Mouse (Mus musculus): Measurements from ENCODE around the gene Gm48551. TPM values are rescaled to one million over a fixed set of nuclear protein-coding genes. Genes with fewer than 3 reads are reported as not detected.

The Gm48551 gene
- polyA plus RNA-seq, 1 experiment from 2014 or later = 9.3 TPM

DNA sequence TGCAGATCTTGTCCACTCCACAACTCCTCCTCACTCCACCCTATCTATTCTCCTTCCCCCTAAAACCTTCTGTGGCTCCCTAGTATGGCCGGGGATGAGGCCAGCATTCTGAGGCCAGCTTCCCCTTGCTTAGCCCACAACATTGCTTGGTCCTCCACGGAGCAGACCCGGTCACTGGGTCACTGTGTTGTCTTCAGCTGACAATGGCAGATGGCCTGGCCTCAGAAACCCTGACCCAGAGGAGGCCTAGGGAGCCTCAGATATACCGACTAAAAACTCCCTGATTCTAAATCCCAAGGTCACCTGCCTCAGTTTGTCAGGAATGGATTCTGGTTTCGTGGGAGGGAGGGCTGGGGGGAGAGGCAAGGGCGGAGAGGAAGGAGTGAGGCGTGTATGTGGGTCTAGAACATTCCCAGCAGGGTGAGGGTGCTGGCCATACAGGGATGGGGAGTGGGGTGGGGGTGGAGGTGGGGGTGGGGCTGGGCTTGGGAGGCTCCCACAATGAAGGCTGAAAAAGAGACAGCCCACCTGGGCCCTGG, 18.0 kb downstream of the Gm48551 start:
- no peak overlapping the region for H3K9ac ChIP-seq
- peak overlapping the region; percentile 74 for H3K27ac ChIP-seq
- H3K4me3 ChIP-seq = no peak overlapping the region
- peak overlapping the region; percentile 24 for H3K4me2 ChIP-seq
- H3K9me3 ChIP-seq = no peaks in the 10 kb centered on the region
- H3K36me3 ChIP-seq (replicated peaks) = peaks cover 9% of the 10 kb centered on the region; the same call in 1 of the 2 replicates
- peaks cover 7% of the 10 kb centered on the region; the same call in 1 of the 2 replicates for H3K27me3 ChIP-seq (replicated peaks)
- WGBS = 10% methylated on average over 7 of the region's 7 CpGs
- peaks cover 40% of the 10 kb centered on the region for H3K4me1 ChIP-seq
- no peak; the same call in 1 of the 2 replicates for ATAC-seq (replicated peaks)

DNA sequence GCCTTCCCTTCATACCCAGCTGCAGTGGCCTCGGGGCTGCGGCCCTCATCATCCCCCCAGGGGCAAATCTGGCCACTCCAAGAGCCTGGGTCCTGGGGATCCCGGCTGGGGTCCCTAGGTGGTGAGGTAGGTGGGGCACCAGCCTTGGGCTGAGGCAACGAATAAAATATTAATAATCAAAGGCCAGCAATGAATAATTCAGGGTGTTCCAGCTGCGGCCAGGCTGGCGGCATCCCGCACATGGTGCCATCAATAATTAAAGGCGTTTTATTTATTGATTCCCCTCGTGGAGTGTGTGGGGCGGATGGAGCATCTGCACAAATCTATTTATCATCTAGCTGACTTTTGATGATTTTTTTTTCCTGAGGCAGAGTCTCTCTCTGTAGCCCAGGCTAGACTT, 19.2 kb downstream of the Gm48551 start:
- Histone ChIP-seq H3K36me3 (replicated peaks) (peaks cover 9% of the 10 kb centered on the region; the same call in 1 of the 2 replicates), H3K9ac (no peak overlapping the region), H3K4me2 (no peak overlapping the region), H3K27me3 (replicated peaks) (peaks cover 16% of the 10 kb centered on the region), H3K9me3 (no peaks in the 10 kb centered on the region), H3K4me3 (no peak overlapping the region), H3K27ac (peak overlapping the region; percentile 74), H3K4me1 (peaks cover 48% of the 10 kb centered on the region)
- 38% methylated on average over 10 of the region's 10 CpGs for WGBS
- ATAC-seq (replicated peaks) = no peak; the same call in 1 of the 2 replicates

DNA sequence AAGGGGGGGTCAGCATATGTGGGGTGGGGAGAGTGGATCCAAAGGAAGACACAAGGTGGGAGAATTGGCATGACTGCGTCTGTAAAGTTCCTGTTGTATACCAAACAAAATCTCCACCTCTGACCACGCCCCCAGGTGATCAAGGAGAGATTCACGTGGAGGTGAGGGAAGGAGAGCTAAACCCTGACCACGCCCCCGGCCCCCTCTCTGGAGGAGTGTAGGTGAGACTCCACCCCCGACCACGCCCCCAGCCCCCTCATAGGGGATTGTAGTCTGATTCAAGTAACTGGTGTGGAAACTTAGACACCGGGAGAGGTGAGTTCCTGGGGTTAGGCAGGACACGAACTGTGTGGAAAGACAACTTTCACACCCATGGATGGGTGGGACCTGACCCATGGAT, 19.8 kb downstream of the Gm48551 start:
- Histone ChIP-seq H3K9me3 (no peaks in the 10 kb centered on the region), H3K4me1 (peaks cover 51% of the 10 kb centered on the region), H3K4me3 (no peak overlapping the region), H3K36me3 (replicated peaks) (peaks cover 9% of the 10 kb centered on the region; the same call in 1 of the 2 replicates), H3K27me3 (replicated peaks) (peaks cover 21% of the 10 kb centered on the region), H3K27ac (no peak overlapping the region), H3K9ac (no peak overlapping the region), H3K4me2 (no peak overlapping the region)
- ATAC-seq (replicated peaks) = no peak
- WGBS = 26% methylated on average over 9 of the region's 9 CpGs

DNA sequence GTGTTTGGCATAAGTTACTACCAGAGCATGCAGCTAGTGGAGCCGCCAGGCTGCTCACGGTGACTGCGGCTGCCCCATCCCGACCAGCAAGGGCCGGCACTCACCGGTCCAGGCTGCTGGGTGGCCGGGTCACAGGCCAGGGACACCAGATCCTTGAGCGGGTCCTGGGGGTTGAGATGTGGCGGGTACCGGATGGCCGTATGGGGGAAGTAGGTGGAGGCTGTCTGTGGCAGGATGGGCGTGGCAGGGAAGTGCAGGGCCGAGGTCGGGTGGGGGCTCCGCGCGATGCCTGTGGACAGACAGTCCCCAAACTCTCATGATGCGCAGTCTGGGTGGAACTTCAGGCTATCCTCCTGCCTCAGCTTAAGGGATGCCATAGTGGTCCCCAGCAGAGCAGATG, 20.5 kb downstream of the Gm48551 start:
- WGBS = 66% methylated on average over 18 of the region's 18 CpGs
- H3K36me3 ChIP-seq (replicated peaks) = peaks cover 9% of the 10 kb centered on the region; the same call in 1 of the 2 replicates
- H3K9me3 ChIP-seq = no peaks in the 10 kb centered on the region
- H3K4me3 ChIP-seq = no peak overlapping the region
- peaks cover 21% of the 10 kb centered on the region for H3K27me3 ChIP-seq (replicated peaks)
- no peak overlapping the region for H3K27ac ChIP-seq
- no peak overlapping the region for H3K9ac ChIP-seq
- H3K4me2 ChIP-seq = no peak overlapping the region
- peaks cover 54% of the 10 kb centered on the region for H3K4me1 ChIP-seq
- ATAC-seq (replicated peaks) = no peak

DNA sequence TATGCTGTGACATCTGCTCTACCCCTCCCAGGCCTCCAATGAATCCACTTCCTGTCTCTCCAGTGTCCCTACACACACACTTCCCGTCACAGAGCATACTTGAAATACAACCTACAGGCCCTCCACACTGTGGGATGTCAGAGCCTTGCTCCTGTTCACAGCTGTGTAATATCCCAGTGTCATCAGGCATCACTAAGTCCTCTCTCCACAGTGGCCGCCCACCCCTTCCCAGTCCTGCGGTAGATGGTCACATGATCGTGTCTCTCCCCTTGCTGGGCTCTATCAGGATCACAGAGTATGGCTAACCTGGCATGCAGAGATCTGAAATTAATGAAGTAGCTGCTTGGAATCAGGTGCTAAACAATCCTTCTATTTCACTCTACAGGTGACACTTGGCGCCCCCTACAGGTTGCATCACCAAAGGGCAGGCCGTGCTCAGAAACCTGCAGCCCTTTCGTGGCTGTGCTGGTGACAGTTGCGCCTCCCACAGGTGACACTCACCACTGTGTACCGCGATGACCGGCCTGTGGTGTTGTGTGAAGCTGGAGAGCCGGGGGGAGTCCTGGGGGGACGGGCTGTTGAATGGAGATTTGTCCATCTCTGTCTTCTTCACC, 21.4 kb downstream of the Gm48551 start:
- Histone ChIP-seq H3K4me1 (peaks cover 51% of the 10 kb centered on the region), H3K27ac (no peak overlapping the region), H3K9ac (no peak overlapping the region), H3K4me2 (no peak overlapping the region), H3K27me3 (replicated peaks) (peaks cover 21% of the 10 kb centered on the region), H3K9me3 (no peaks in the 10 kb centered on the region), H3K4me3 (no peak overlapping the region), H3K36me3 (replicated peaks) (peaks cover 9% of the 10 kb centered on the region; the same call in 1 of the 2 replicates)
- ATAC-seq (replicated peaks) = no peak
- WGBS = 45% methylated on average over 13 of the region's 13 CpGs

DNA sequence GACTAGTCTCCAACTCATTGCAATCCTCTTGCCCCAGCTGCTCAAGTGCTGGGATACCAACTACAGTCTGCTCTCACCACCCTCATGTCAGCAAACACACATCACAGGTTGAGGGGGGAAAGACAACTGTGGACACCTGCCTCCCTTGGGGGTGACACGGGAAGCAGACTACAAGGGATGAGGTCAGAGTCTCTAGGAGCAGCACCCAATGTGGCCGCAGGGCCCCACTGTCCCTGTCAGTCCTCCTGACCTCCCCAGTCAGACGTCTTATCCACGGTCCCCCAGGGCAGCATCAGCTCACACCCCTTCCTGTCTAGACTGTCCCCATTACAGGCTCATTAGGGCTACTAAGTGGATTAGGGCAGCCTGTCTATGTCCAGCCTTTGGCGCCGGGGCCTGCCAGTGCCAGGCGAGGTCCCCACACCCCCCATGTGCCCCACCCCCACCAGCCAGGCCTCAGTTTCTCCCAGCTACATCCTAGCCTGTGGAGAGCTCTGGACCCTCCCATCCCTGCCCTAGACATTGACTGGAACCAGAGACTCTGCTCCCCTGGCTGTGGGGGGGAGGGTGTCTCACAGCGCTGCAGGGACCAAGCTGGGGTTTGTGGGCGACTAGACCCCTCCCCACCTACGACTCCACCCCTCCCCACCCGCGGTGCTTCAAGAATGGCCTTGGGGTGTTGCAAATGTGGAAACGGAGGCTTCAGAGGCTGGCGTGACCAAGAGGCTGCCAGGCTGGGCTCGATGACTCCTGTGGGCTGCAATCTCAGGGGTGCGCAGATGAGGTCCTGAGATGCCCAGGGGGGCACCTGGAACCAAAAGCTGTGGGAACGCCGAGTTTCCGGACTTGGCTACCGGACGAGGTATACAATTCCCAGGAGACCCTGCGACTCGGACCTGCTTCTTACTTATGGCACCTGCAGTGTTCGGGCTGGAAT, 22.5 kb downstream of the Gm48551 start:
- WGBS = 32% methylated on average over 24 of the region's 24 CpGs
- Histone ChIP-seq H3K9ac (no peak overlapping the region), H3K27me3 (replicated peaks) (peaks cover 21% of the 10 kb centered on the region), H3K4me2 (peak overlapping the region; percentile 31), H3K27ac (no peak overlapping the region), H3K4me3 (0 out of 2 replicates have a peak overlapping the region, but pooled peaks have one; percentile 7), H3K9me3 (no peaks in the 10 kb centered on the region), H3K4me1 (peaks cover 45% of the 10 kb centered on the region), H3K36me3 (replicated peaks) (peaks cover 9% of the 10 kb centered on the region; the same call in 1 of the 2 replicates)
- no peak for ATAC-seq (replicated peaks)

DNA sequence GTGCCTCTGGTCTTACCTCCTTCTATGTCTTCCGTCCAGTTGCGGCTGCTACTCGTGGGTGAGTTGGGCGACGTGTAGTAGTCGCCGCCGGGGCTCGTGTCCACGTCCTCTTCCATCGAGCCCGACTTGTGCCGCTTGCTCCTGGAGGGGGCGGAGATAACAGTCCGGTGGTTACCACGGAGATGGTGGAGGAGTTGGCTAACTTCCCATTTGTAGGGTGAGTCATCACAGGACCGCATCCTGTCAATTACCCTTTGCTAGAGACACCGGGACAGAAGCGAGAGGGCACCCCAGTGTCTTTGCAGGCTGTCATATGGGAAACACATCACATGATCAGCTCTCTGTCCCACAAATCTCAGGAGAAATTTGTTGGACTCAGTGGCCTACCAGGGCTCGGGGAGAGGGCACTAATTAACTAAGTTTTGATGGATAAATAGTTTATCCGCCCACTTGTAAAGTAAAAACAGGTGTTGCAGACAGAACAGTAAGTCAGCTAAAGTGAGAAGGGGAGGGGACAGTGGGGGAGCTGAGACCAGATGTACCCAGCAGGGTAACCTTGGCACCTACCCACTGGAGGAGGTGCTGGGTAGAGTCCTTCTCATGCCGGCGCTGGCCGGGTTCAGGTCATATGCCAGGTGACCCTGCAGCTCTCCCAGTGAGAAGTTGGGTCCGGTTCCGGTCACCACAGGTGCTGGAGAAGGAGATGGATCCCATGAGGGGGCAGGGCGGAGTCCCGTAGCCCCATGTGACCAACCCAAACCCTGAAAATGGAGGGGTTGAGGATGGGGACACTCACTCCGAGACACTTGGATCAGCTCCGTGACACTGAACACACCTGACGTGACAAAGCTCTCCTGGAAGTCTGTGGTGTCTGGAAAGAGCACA, 23.5 kb downstream of the Gm48551 start:
- peak overlapping the region; percentile 31 for H3K4me2 ChIP-seq
- no peak for ATAC-seq (replicated peaks)

DNA sequence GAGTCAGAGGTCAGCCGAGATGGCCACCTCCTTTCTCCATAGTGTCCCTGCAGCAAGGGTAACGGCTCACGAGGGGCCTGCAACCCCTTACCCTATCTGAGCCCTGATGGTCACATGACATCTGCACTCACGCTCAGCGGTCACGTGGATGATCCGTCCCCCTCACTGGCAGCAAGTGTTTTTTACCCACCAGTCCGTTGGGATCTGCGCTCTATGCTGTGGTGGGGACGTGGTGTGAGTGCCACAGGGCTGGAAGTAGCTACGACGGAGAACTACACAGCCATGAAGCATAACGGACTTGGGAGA, 24.1 kb downstream of the Gm48551 start:
- H3K4me1 ChIP-seq = peaks cover 38% of the 10 kb centered on the region
- no peak overlapping the region for H3K4me3 ChIP-seq
- no peak overlapping the region for H3K9ac ChIP-seq
- no peak overlapping the region for H3K27ac ChIP-seq
- ATAC-seq (replicated peaks) = no peak
- peaks cover 21% of the 10 kb centered on the region for H3K27me3 ChIP-seq (replicated peaks)
- H3K36me3 ChIP-seq (replicated peaks) = peaks cover 9% of the 10 kb centered on the region; the same call in 1 of the 2 replicates
- H3K4me2 ChIP-seq = no peak overlapping the region
- no peaks in the 10 kb centered on the region for H3K9me3 ChIP-seq
- WGBS = 51% methylated on average over 13 of the region's 13 CpGs

More for the DNA sequence above, 23.5 kb downstream of the Gm48551 start:
- WGBS = 31% methylated on average over 31 of the region's 31 CpGs
- peaks cover 9% of the 10 kb centered on the region; the same call in 1 of the 2 replicates for H3K36me3 ChIP-seq (replicated peaks)
- 0 out of 2 replicates have a peak overlapping the region, but pooled peaks have one; percentile 7 for H3K4me3 ChIP-seq
- H3K9ac ChIP-seq = no peak overlapping the region
- H3K27ac ChIP-seq = no peak overlapping the region
- H3K9me3 ChIP-seq = no peaks in the 10 kb centered on the region
- peaks cover 21% of the 10 kb centered on the region for H3K27me3 ChIP-seq (replicated peaks)
- peaks cover 44% of the 10 kb centered on the region for H3K4me1 ChIP-seq

DNA sequence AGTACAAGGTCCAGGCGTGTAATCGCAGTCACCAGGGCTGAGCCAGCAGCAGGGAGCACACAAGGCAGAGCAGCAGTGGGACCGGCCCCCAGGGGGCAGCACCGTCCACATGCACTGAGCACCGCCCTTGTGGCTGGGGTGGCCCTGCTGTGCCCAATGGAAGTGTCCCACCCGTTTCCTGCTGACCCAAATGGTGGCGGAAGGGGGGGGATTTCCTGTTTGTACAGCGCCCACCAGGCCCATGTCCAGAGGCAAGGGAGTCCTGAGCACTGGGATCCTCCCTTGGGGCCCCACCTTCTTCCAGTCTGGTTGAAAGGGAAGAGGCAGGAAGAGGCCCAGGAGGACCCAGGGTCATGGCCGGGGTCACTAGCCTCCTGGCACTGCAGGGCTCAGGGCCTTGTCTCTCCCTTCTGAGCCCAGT, 24.6 kb downstream of the Gm48551 start:
- ATAC-seq (replicated peaks) = no peak
- Histone ChIP-seq H3K9ac (no peak overlapping the region), H3K27me3 (replicated peaks) (peaks cover 21% of the 10 kb centered on the region), H3K4me2 (no peak overlapping the region), H3K4me3 (no peak overlapping the region), H3K36me3 (replicated peaks) (peaks cover 9% of the 10 kb centered on the region; the same call in 1 of the 2 replicates), H3K27ac (no peak overlapping the region), H3K9me3 (no peaks in the 10 kb centered on the region), H3K4me1 (peaks cover 36% of the 10 kb centered on the region)
- WGBS = 17% methylated on average over 9 of the region's 9 CpGs

DNA sequence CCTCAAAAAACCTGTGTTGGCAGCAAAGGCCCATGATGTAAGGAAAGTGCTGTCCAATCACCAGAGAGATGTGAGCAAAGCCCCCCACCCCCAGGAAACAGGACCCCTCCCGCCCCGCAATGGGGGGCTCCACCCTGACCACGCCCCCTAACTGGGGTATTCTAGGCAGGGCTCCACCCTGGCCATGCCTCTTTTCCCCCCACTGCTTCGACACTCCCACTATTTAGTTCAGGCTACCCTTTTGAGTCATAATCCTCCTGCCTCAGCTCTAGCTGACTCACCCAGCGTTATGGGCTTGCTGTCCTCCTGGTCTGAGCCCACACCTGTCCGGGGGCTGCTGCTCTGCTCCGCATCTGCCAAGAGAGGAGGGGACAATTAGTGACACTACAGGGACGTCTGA, 25.1 kb downstream of the Gm48551 start:
- Histone ChIP-seq H3K9me3 (no peaks in the 10 kb centered on the region), H3K36me3 (replicated peaks) (peaks cover 9% of the 10 kb centered on the region; the same call in 1 of the 2 replicates), H3K4me3 (no peak overlapping the region), H3K4me2 (no peak overlapping the region), H3K4me1 (peaks cover 41% of the 10 kb centered on the region), H3K27me3 (replicated peaks) (peaks cover 21% of the 10 kb centered on the region), H3K9ac (no peak overlapping the region), H3K27ac (no peak overlapping the region)
- 14% methylated on average over 8 of the region's 8 CpGs for WGBS
- ATAC-seq (replicated peaks) = no peak

DNA sequence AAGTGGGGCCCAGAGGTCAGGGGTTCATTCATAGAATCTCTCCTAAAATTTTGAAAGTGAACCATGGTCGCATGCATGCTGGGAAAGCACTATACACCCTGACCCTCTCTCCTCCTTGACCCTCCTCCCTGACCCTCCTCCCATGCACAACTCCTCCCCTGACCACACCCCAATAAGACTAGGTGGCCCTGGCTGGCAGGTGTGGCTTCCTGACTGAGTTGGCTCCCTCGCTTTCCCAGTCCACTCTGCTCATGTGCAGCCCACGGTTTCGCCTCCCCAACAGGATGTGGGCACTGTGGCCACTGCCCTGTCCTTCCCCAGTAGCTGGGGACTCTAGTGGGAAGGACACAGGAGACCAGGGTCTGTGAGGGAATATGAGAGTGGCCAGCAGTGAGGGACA, 26.1 kb downstream of the Gm48551 start:
- Histone ChIP-seq H3K4me2 (no peak overlapping the region), H3K4me3 (no peak overlapping the region), H3K4me1 (peaks cover 42% of the 10 kb centered on the region), H3K36me3 (replicated peaks) (peaks cover 5% of the 10 kb centered on the region; the same call in 1 of the 2 replicates), H3K27me3 (replicated peaks) (peaks cover 17% of the 10 kb centered on the region), H3K9me3 (no peaks in the 10 kb centered on the region), H3K27ac (no peak overlapping the region), H3K9ac (no peak overlapping the region)
- no peak for ATAC-seq (replicated peaks)
- WGBS = 71% methylated on average over 4 of the region's 4 CpGs

Measured in midbrain, embryonic 15.5 days (tissue).